Mouse (Mus musculus): Measurements from ENCODE around the gene Apbb2.

GRCm38 (mm10) chr5:66510716-66511115 is 107.9 kb downstream of the Apbb2 start:
- TF ChIP-seq CTCF (conservative IDR thresholded peaks at IDR 0.05; ENCODE audit: low read length), result no peak
- TF ChIP-seq POU5F1 (IDR thresholded peaks at IDR 0.05; ENCODE audit: borderline replicate concordance, low read length), result no peak
